In genomic region chr11:20346369-20346768, GRCm38 (mm10) we compare ENCODE assay signal across 24 mouse cellular contexts. TPM values are rescaled to one million over a fixed set of nuclear protein-coding genes. Genes with fewer than 3 reads are reported as not detected.
DNase-seq lines count a peak whose midpoint lies in the region; ATAC-seq and TF ChIP-seq lines count a peak whose summit lies in the region.
"Had no signal": no experiment of that assay in that cellular context is flagged by ENCODE, and none has a peak within 500 bp of the region (broad histone marks: within the 10 kb centered on the region; RNA-seq: fewer than 3 reads in every experiment).

No protein-coding gene starts in this region.

- H3K27ac ChIP-seq in lung, postnatal 0 days (ENCODE audit: low read length) = no peak overlapping the region
- no peak overlapping the region for H3K27ac ChIP-seq in intestine, postnatal 0 days (ENCODE audit: low read depth, low read length)
- no peak overlapping the region for H3K27ac ChIP-seq in stomach, embryonic 14.5 days (ENCODE audit: low read length)
- no peak overlapping the region for H3K27ac ChIP-seq in hindbrain, postnatal 0 days
- H3K27ac ChIP-seq: embryonic facial prominence, embryonic 12.5 days; forebrain, embryonic 13.5 days; heart, adult 2 months; heart, embryonic 15.5 days; hindbrain, embryonic 14.5 days had no signal

- H3K4me1 ChIP-seq in lung, postnatal 0 days (ENCODE audit: insufficient read depth, low read depth, low read length) = no peaks in the 10 kb centered on the region
- H3K4me1 ChIP-seq in intestine, postnatal 0 days (replicated peaks; ENCODE audit: control insufficient read depth, insufficient read depth, low read length) = peaks cover 11% of the 10 kb centered on the region; the same call in 1 of the 2 replicates
- no peaks in the 10 kb centered on the region for H3K4me1 ChIP-seq in stomach, embryonic 14.5 days (ENCODE audit: control insufficient read depth, insufficient read depth, low read length)
- H3K4me1 ChIP-seq in hindbrain, postnatal 0 days (ENCODE audit: insufficient read depth, low read length) = no peaks in the 10 kb centered on the region
- H3K4me1 ChIP-seq: embryonic facial prominence, embryonic 12.5 days had no signal

- TF ChIP-seq CTCF in lung, postnatal 0 days (IDR thresholded peaks at IDR 0.05) = no peak
- TF ChIP-seq CTCF in intestine, postnatal 0 days (IDR thresholded peaks at IDR 0.05; ENCODE audit: low read depth) = no peak
- no peak for TF ChIP-seq CTCF in hindbrain, postnatal 0 days (IDR thresholded peaks at IDR 0.05; ENCODE audit: low read depth)

- no peak for TF ChIP-seq EP300 in lung, postnatal 0 days (IDR thresholded peaks at IDR 0.05)

- H3K9ac ChIP-seq in lung, postnatal 0 days (replicated peaks; ENCODE audit: low read depth) = no peak overlapping the region
- no peak overlapping the region for H3K9ac ChIP-seq in intestine, postnatal 0 days (ENCODE audit: low read depth, low read length)
- H3K9ac ChIP-seq in stomach, embryonic 14.5 days (replicated peaks; ENCODE audit: low read depth, low read length) = no peak overlapping the region
- no peak overlapping the region for H3K9ac ChIP-seq in hindbrain, postnatal 0 days (replicated peaks; ENCODE audit: low read length)
- H3K9ac ChIP-seq: embryonic facial prominence, embryonic 12.5 days; forebrain, embryonic 13.5 days; forebrain, postnatal 0 days; heart, embryonic 15.5 days; hindbrain, embryonic 14.5 days had no signal

- no peaks in the 10 kb centered on the region for H3K36me3 ChIP-seq in lung, postnatal 0 days (ENCODE audit: insufficient read depth, low read length)
- no peaks in the 10 kb centered on the region for H3K36me3 ChIP-seq in intestine, postnatal 0 days (ENCODE audit: control insufficient read depth, insufficient read depth)
- no peaks in the 10 kb centered on the region for H3K36me3 ChIP-seq in stomach, embryonic 14.5 days (ENCODE audit: control insufficient read depth, insufficient read depth, low read length)
- H3K36me3 ChIP-seq in hindbrain, postnatal 0 days (ENCODE audit: insufficient read depth, low read length) = no peaks in the 10 kb centered on the region
- H3K36me3 ChIP-seq: embryonic facial prominence, embryonic 12.5 days; G1E; heart, embryonic 15.5 days had no signal

- peak; percentile 38 for ATAC-seq in lung, postnatal 0 days
- ATAC-seq in intestine, postnatal 0 days = peak; percentile 80
- ATAC-seq in stomach, embryonic 14.5 days (ENCODE audit: insufficient number of reproducible peaks, insufficient read depth, low FRiP score, low read depth) = peak; percentile 80
- ATAC-seq in hindbrain, postnatal 0 days = no peak
- ATAC-seq in erythroid progenitor cell, adult 5-6 weeks (replicated peaks; ENCODE audit: low FRiP score, poor library complexity, severe bottlenecking) = no peak
- ATAC-seq: CD4-positive, CD25-positive, alpha-beta regulatory T cell, adult 4 months; forebrain, embryonic 13.5 days; forebrain, postnatal 0 days had no signal

- H3K4me3 ChIP-seq in lung, postnatal 0 days (ENCODE audit: low read depth, low read length) = no peak overlapping the region
- no peak overlapping the region for H3K4me3 ChIP-seq in intestine, postnatal 0 days (ENCODE audit: low read depth, low read length)
- H3K4me3 ChIP-seq in stomach, embryonic 14.5 days (ENCODE audit: low read depth, low read length) = no peak overlapping the region
- H3K4me3 ChIP-seq in hindbrain, postnatal 0 days (ENCODE audit: low read length) = no peak overlapping the region
- H3K4me3 ChIP-seq: embryonic facial prominence, embryonic 12.5 days; forebrain, embryonic 13.5 days; heart, adult 2 months; heart, embryonic 15.5 days had no signal

- DNase-seq in lung, postnatal 0 days (ENCODE audit: low spot score) = peak; percentile 31
- no peak for DNase-seq in lung, adult 18-20 months
- DNase-seq in hindbrain, postnatal 0 days (ENCODE audit: low spot score) = no peak
- DNase-seq in thymus, postnatal 25 days = no peak
- DNase-seq: adrenal gland, postnatal 10 days; B cell, adult 2 months; cerebellum, adult 11 months; cerebellum, adult 8-10 months; cerebellum, postnatal 14 days; embryo, embryonic 11 days; forebrain, postnatal 0 days; gastrocnemius, postnatal 14 days; heart, adult 2 months; heart, postnatal 14 days had no signal

- no peaks in the 10 kb centered on the region for H3K9me3 ChIP-seq in lung, postnatal 0 days (ENCODE audit: low read length)
- no peaks in the 10 kb centered on the region for H3K9me3 ChIP-seq in intestine, postnatal 0 days (ENCODE audit: control insufficient read depth)
- H3K9me3 ChIP-seq in stomach, embryonic 14.5 days (ENCODE audit: control insufficient read depth, low read depth, low read length) = no peaks in the 10 kb centered on the region
- H3K9me3 ChIP-seq in hindbrain, postnatal 0 days (ENCODE audit: low read length) = no peaks in the 10 kb centered on the region
- H3K9me3 ChIP-seq: embryonic facial prominence, embryonic 12.5 days; forebrain, embryonic 13.5 days; G1E; heart, embryonic 15.5 days had no signal

- H3K27me3 ChIP-seq in lung, postnatal 0 days (replicated peaks; ENCODE audit: insufficient read depth, low read length) = no peaks in the 10 kb centered on the region
- no peaks in the 10 kb centered on the region for H3K27me3 ChIP-seq in intestine, postnatal 0 days (replicated peaks; ENCODE audit: control insufficient read depth, insufficient read depth, low read length)
- no peaks in the 10 kb centered on the region for H3K27me3 ChIP-seq in stomach, embryonic 14.5 days (ENCODE audit: control insufficient read depth, insufficient read depth, low read length)
- no peaks in the 10 kb centered on the region for H3K27me3 ChIP-seq in hindbrain, postnatal 0 days (ENCODE audit: insufficient read depth, low read length)
- H3K27me3 ChIP-seq: embryonic facial prominence, embryonic 12.5 days; forebrain, embryonic 13.5 days; heart, embryonic 15.5 days had no signal

- H3K4me2 ChIP-seq in lung, postnatal 0 days (replicated peaks; ENCODE audit: low read depth, low read length) = no peak overlapping the region
- no peak overlapping the region for H3K4me2 ChIP-seq in intestine, postnatal 0 days (replicated peaks; ENCODE audit: low read depth)
- no peak overlapping the region for H3K4me2 ChIP-seq in stomach, embryonic 14.5 days (replicated peaks; ENCODE audit: low read depth, low read length)
- H3K4me2 ChIP-seq in hindbrain, postnatal 0 days (ENCODE audit: low read depth, low read length) = no peak overlapping the region
- H3K4me2 ChIP-seq: embryonic facial prominence, embryonic 12.5 days; forebrain, embryonic 13.5 days; heart, embryonic 11.5 days; heart, embryonic 15.5 days; hindbrain, embryonic 14.5 days had no signal

- WGBS in lung, postnatal 0 days = 55% methylated on average over 2 of the region's 2 CpGs
- WGBS in intestine, postnatal 0 days = 29% methylated on average over 2 of the region's 2 CpGs
- WGBS in stomach, embryonic 14.5 days = 62% methylated on average over 2 of the region's 2 CpGs
- WGBS in hindbrain, postnatal 0 days = 83% methylated on average over 2 of the region's 2 CpGs

RNA-seq across cellular contexts. Expression of gene Slc1a4, which starts 13.9 kb away (rescaled TPM):
- 17.5 and 17.7 TPM in 2 replicates for polyA plus RNA-seq in lung, postnatal 0 days (2015; fragmentation: Nextera tagmentation; extraction: Ambion mirVana)
- 3.1 and 3.4 TPM in 2 replicates for polyA plus RNA-seq in intestine, postnatal 0 days (2015; fragmentation: Nextera tagmentation; extraction: Ambion mirVana)
- 18.0 and 19.9 TPM in 2 replicates for polyA plus RNA-seq in stomach, embryonic 14.5 days (2014; fragmentation: Nextera tagmentation; extraction: Ambion mirVana)
- total RNA-seq in hindbrain, postnatal 0 days (2014; rRNA removed) = 199 and 217 TPM in 2 replicates
- polyA plus RNA-seq in hindbrain, postnatal 0 days (2015; fragmentation: Nextera tagmentation; extraction: Ambion mirVana) = 70.5 and 71.4 TPM in 2 replicates
- total RNA-seq in erythroid progenitor cell, adult 5-6 weeks (2015; ENCODE audit: low replicate concordance) = 1.8 TPM in 1 of 2 replicates, not detected in the other
- 0.77 TPM in 1 of 2 replicates, not detected in the other for total RNA-seq in erythroid progenitor cell, adult 5-6 weeks (2017; ENCODE audit: low replicate concordance)

Comparison
In these comparisons a context has a peak if more than half of its experiments do, and no peak if none do; other contexts are left out.
1. ATAC-seq: peak in lung, postnatal 0 days (single experiment), intestine, postnatal 0 days (single experiment) and stomach, embryonic 14.5 days (single experiment); none in hindbrain, postnatal 0 days (single experiment) and erythroid progenitor cell, adult 5-6 weeks (single experiment).